Mouse (Mus musculus): ENCODE measurements around the gene Golph3. TPM values are rescaled to one million over a fixed set of nuclear protein-coding genes. Genes with fewer than 3 reads are reported as not detected.

The Golph3 gene
- total RNA-seq (2012; rRNA removed) (99.2 and 113 TPM in 2 replicates), polyA plus RNA-seq (2012; ENCODE audit: insufficient read depth in 1 of 2, insufficient read length in 2 of 2, low read depth in 1 of 2, low replicate concordance in 2 of 2, missing spikeins in 1 of 2) (100 to 1,000 TPM in 1 of 2 experiments, 10 to 100 TPM in 1; 81.1 to 149 TPM)

DNA sequence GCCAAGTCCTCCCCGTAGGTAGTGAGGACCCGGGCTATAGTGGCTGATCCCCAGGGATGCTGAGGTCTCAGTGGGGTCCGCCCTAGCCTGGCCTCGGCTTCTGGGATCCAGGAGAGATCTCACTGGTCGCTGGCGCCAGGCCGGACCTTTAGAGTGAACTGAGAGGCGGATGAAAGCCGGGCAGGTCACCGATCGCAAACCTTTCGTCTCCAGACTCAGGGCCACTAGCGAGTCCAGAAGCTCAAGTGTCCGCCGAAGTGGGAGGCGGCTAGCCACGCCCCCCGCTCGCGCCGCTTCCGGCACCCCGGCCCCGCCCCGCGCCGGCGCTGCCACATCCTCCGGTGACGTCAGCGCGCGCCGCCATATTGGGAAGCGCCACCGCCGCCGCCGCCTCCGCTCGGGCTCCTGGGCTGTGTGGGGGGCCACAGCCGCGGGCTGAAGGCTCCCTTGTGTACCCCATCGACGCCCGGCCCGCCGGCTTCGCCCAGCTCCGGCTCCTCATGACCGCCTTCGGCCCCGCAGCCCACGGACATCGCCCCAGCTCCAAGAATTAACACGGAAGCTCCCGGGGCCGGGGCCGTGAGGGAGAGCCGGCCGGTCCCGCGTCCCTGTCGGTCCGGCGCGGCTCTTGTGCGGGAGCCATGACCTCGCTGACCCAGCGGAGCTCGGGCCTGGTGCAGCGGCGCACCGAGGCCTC, at the start of gene Golph3:
Golph3 (plus strand) TSS at position 360 of the 697 bp plus-strand sequence.
- H3K27me3 ChIP-seq (ENCODE audit: control insufficient read depth in 1 of 2, insufficient read depth in 2 of 2, low read length in 2 of 2) = no peaks in the 10 kb centered on the region
- no peaks in the 10 kb centered on the region for H3K9me3 ChIP-seq (replicated peaks; ENCODE audit: insufficient read depth, low read length)
- TF ChIP-seq EP300 (IDR thresholded peaks at IDR 0.05; ENCODE audit: low read depth in 1 of 2, low read length in 2 of 2) (0 out of 4 replicates have a peak, but pooled peaks of 1 of the 2 experiments have one; percentile 5), ZNF384 (IDR thresholded peaks at IDR 0.05; ENCODE audit: low read depth, low read length) (no peak), TBP (IDR thresholded peaks at IDR 0.05; ENCODE audit: low read depth, low read length) (peak; percentile 15; the same call in 1 of the 2 replicates), HCFC1 (IDR thresholded peaks at IDR 0.05; ENCODE audit: low read depth, low read length) (peak; percentile 76), MYC (IDR thresholded peaks at IDR 0.05; ENCODE audit: low read depth, low read length) (no peak), POLR2AphosphoS2 (IDR thresholded peaks at IDR 0.05; ENCODE audit: low read length) (peak; percentile 84), MAFK (IDR thresholded peaks at IDR 0.05; ENCODE audit: borderline replicate concordance, low read depth, low read length) (no peak), POLR2A (IDR thresholded peaks at IDR 0.05; ENCODE audit: control insufficient read depth in 1 of 2, insufficient read depth in 1 of 2, low read depth in 1 of 2, low read length in 2 of 2, poor library complexity in 1 of 2) (peak; percentile 81 to 93), GATA1 (IDR thresholded peaks at IDR 0.05; ENCODE audit: low read depth, low read length) (no peak), MEF2A (IDR thresholded peaks at IDR 0.05; ENCODE audit: extremely low read depth, insufficient replicate concordance, low read depth, low read length, poor library complexity, severe bottlenecking) (0 out of 2 replicates have a peak, but pooled peaks have one; percentile 28), SIN3A (IDR thresholded peaks at IDR 0.05; ENCODE audit: low read length) (peak; percentile 86), GABPA (IDR thresholded peaks at IDR 0.05; ENCODE audit: low read depth, low read length) (no peak), NRF1 (IDR thresholded peaks at IDR 0.05; ENCODE audit: insufficient read depth, low read depth, low read length, poor library complexity, severe bottlenecking) (peak; percentile 63), MAZ (IDR thresholded peaks at IDR 0.05; ENCODE audit: low read depth, low read length) (peak; percentile 65; the same call in 1 of the 2 replicates), ZMIZ1 (IDR thresholded peaks at IDR 0.05; ENCODE audit: low read depth, low read length) (peak; percentile 91), TCF12 (IDR thresholded peaks at IDR 0.05; ENCODE audit: low read depth, low read length) (peak; percentile 37; the same call in 1 of the 2 replicates), ELF1 (IDR thresholded peaks at IDR 0.05; ENCODE audit: low read depth, low read length) (peak; percentile 85), NELFE (IDR thresholded peaks at IDR 0.05; ENCODE audit: low read depth, low read length) (peak; percentile 83), ETS1 (IDR thresholded peaks at IDR 0.05; ENCODE audit: low read depth, low read length) (peak; percentile 49; the same call in 1 of the 2 replicates), CHD2 (IDR thresholded peaks at IDR 0.05; ENCODE audit: low read length) (no peak)
- H3K9ac ChIP-seq (ENCODE audit: control insufficient read depth, low read depth, low read length, poor library complexity, severe bottlenecking) = peak within 1 kb of the TSS; percentile 89
- H3K4me3 ChIP-seq (ENCODE audit: control insufficient read depth in 1 of 2, insufficient read depth in 1 of 2, low read depth in 2 of 2, low read length in 2 of 2) = peak within 1 kb of the TSS; percentile 94
- peaks cover 8 to 44% of the 10 kb centered on the region in 2 experiments for H3K36me3 ChIP-seq (ENCODE audit: control insufficient read depth in 1 of 2, insufficient read depth in 2 of 2, low read length in 2 of 2)
- H3K4me1 ChIP-seq (ENCODE audit: control insufficient read depth in 1 of 2, insufficient read depth in 2 of 2, low read length in 2 of 2) = peaks cover 11 to 38% of the 10 kb centered on the region in 2 experiments
- DNase-seq (ENCODE audit: low read depth, low spot score) = peak; percentile 95
- peak within 1 kb of the TSS; percentile 87 for H3K27ac ChIP-seq (ENCODE audit: control insufficient read depth, low read depth, low read length)
- peaks cover 49% of the 10 kb centered on the region for H3K79me2 ChIP-seq (ENCODE audit: control insufficient read depth, insufficient read depth, low read length, poor library complexity)

Measured in MEL (cell line).